Mouse (Mus musculus) central nervous system, embryonic 14 days (tissue): ENCODE measurements around the gene Dnase1l1. TPM values are rescaled to one million over a fixed set of nuclear protein-coding genes. Genes with fewer than 3 reads are reported as not detected.

Experiments
- polyA plus RNA-seq: library from polyadenylated mRNA; depleted of rRNA; stranded (reverse); fragments of >200 nt; gene quantifications from 2 replicates; pipeline ENCODE4 v1.2.3, GENCODE M21; 2012; rRNA removed

Dnase1l1 gene
- 5.3 and 7.1 TPM in 2 replicates for polyA plus RNA-seq

GRCm38 (mm10) chrX:74281732-74282394 lies at the start of gene Dnase1l1, which contains the start of gene Taz:
TSS of gene Dnase1l1 (minus strand) at chrX:74282337.
TSS of gene Taz (plus strand) at chrX:74281912.

GRCm38 (mm10) chrX:74328725-74329161 lies 46.6 kb upstream of the Dnase1l1 start, which contains the start of gene Plxna3:
TSS of gene Plxna3 (plus strand) at chrX:74329066.

GRCm38 (mm10) chrX:74312540-74313464 lies 30.7 kb upstream of the Dnase1l1 start, which contains the start of gene Fam50a:
TSS of gene Fam50a (plus strand) at chrX:74313033.

GRCm38 (mm10) chrX:74304867-74305700 lies 22.9 kb upstream of the Dnase1l1 start, which contains the start of gene Gdi1:
TSS of gene Gdi1 (plus strand) at chrX:74304998.

GRCm38 (mm10) chrX:74296538-74297448 lies 14.7 kb upstream of the Dnase1l1 start, which contains the start of gene Atp6ap1:
TSS of gene Atp6ap1 (plus strand) at chrX:74297097.

GRCm38 (mm10) chrX:74270062-74270901 lies 11.9 kb downstream of the Dnase1l1 start, which contains the start of gene Rpl10:
TSS of gene Rpl10 (plus strand) at chrX:74270812.

GRCm38 (mm10) chrX:74254153-74254887 lies 27.8 kb downstream of the Dnase1l1 start, which contains the start of gene Emd:
TSS of gene Emd (plus strand) at chrX:74254687.

GRCm38 (mm10) chrX:74249615-74250014 lies 32.5 kb downstream of the Dnase1l1 start, which contains the start of gene Flna:
TSS of gene Flna (minus strand) at chrX:74249820.

Other genes with a start within 250 kb of the Dnase1l1 start
- 0.13 TPM in 1 of 2 replicates, not detected in the other for gene Opn1mw, start 154.9 kb downstream of the Dnase1l1 start, polyA plus RNA-seq
- gene Mecp2, start 147.0 kb downstream of the Dnase1l1 start, polyA plus RNA-seq = 25.4 and 27.4 TPM in 2 replicates
- gene Tex28, start 114.5 kb downstream of the Dnase1l1 start, polyA plus RNA-seq = not detected in 2 replicates
- not detected in 2 replicates for gene Tktl1, start 105.1 kb downstream of the Dnase1l1 start, polyA plus RNA-seq
- 442 and 468 TPM in 2 replicates for gene Flna, start 32.5 kb downstream of the Dnase1l1 start, polyA plus RNA-seq
- gene Emd, start 27.6 kb downstream of the Dnase1l1 start, polyA plus RNA-seq = 87.2 and 92.3 TPM in 2 replicates
- gene Rpl10, start 11.5 kb downstream of the Dnase1l1 start, polyA plus RNA-seq = 1,398 and 1,478 TPM in 2 replicates
- gene Taz, start 425 bp downstream of the Dnase1l1 start, polyA plus RNA-seq = 94.8 and 95.4 TPM in 2 replicates
- gene Atp6ap1, start 14.8 kb upstream of the Dnase1l1 start, polyA plus RNA-seq = 262 and 275 TPM in 2 replicates
- gene Gdi1, start 22.7 kb upstream of the Dnase1l1 start, polyA plus RNA-seq = 1,288 and 1,327 TPM in 2 replicates
- gene Fam50a, start 30.7 kb upstream of the Dnase1l1 start, polyA plus RNA-seq = 48.8 and 49.0 TPM in 2 replicates
- 261 and 268 TPM in 2 replicates for gene Plxna3, start 46.7 kb upstream of the Dnase1l1 start, polyA plus RNA-seq
- 87.3 and 99.6 TPM in 2 replicates for gene Lage3, start 71.3 kb upstream of the Dnase1l1 start, polyA plus RNA-seq
- 56.7 and 57.7 TPM in 2 replicates for gene Ubl4a, start 90.9 kb upstream of the Dnase1l1 start, polyA plus RNA-seq
- 5.7 and 7.1 TPM in 2 replicates for gene Slc10a3, start 91.0 kb upstream of the Dnase1l1 start, polyA plus RNA-seq
- gene Fam3a, start 110.9 kb upstream of the Dnase1l1 start, polyA plus RNA-seq = 36.2 and 39.6 TPM in 2 replicates
- 18.0 and 19.5 TPM in 2 replicates for gene Ikbkg, start 111.0 kb upstream of the Dnase1l1 start, polyA plus RNA-seq
- 44.7 and 48.8 TPM in 2 replicates for gene G6pdx, start 146.9 kb upstream of the Dnase1l1 start, polyA plus RNA-seq
- 0.12 TPM in 1 of 2 replicates, not detected in the other for gene Gm6880, start 199.1 kb upstream of the Dnase1l1 start, polyA plus RNA-seq